Mouse (Mus musculus) E14TG2a.4 (cell line): ENCODE results near the gene Malrd1.

ENCODE experiments used
- H3K27me3 ChIP-seq: 2 replicates; pipeline ENCODE4 v1.6.1; 2014; ENCODE audit warnings: low read length, control low read depth; ENCODE audit not compliant: insufficient read depth
- H3K36me3 ChIP-seq: 2 replicates; pipeline ENCODE4 v1.6.1; 2014; ENCODE audit warnings: low read length, control low read depth; ENCODE audit not compliant: insufficient read depth
- H3K4me1 ChIP-seq: replicated peaks from 2 replicates; pipeline ENCODE4 v1.6.1; 2014; ENCODE audit warnings: low read depth, low read length, control low read depth
- H3K4me3 ChIP-seq: replicated peaks from 2 replicates; pipeline ENCODE4 v1.5.1; 2014; ENCODE audit warnings: mild to moderate bottlenecking, low read length
- H3K9me3 ChIP-seq: 2 replicates; pipeline ENCODE4 v1.6.1; 2014; ENCODE audit warnings: low read length, control low read depth
- CTCF ChIP-seq: conservative IDR thresholded peaks from 2 replicates; pipeline ENCODE4 v1.5.1; 2014; ENCODE audit warnings: low read length
- NANOG ChIP-seq: IDR thresholded peaks from 2 replicates; pipeline ENCODE4 v1.6.1; 2014; ENCODE audit warnings: borderline replicate concordance, low read length, mixed read lengths
- POU5F1 ChIP-seq: IDR thresholded peaks from 2 replicates; pipeline ENCODE4 v1.6.1; 2014; ENCODE audit warnings: low read length, borderline replicate concordance

Gene Malrd1

DNA sequence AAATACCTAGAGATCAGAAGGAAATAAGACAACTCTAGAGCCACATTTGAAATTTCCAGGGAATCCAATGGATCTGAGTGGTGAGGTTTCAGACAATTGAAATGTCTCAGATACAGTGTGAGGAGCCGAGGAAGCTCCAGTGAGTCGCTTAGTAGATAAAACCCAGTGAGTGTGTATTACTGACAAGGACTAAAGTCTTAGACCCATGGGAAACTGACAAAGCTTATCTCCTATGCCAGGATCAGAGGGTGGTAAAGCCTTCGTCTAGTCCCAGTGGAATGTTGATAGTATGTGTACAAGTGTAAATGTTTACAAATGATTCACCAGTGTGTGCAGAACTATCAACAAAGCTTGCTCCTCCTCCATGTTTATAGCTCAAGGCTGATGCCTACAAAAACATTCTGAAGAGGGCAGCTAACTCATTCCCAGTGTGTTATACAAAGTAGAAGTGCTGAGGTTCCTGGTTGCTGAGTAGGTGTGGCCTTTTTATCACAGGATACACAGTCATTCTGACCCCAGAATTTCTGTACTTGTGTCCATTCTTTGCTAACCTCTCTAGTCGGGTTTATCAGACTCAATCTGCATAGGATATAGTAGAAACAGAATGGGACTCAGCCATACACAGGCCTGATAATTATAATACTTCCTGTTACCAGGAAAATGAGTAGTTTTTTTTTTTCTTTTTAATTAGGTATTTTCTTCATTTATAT is 218.9 kb downstream of the Malrd1 start:
- TF ChIP-seq CTCF (no peak), POU5F1 (no peak), NANOG (no peak)
- H3K4me3 ChIP-seq, result no peak overlapping the region
- no peaks in the 10 kb centered on the region for H3K36me3 ChIP-seq
- H3K27me3 ChIP-seq, result no peaks in the 10 kb centered on the region
- no peaks in the 10 kb centered on the region for H3K9me3 ChIP-seq
- no peaks in the 10 kb centered on the region for H3K4me1 ChIP-seq

DNA sequence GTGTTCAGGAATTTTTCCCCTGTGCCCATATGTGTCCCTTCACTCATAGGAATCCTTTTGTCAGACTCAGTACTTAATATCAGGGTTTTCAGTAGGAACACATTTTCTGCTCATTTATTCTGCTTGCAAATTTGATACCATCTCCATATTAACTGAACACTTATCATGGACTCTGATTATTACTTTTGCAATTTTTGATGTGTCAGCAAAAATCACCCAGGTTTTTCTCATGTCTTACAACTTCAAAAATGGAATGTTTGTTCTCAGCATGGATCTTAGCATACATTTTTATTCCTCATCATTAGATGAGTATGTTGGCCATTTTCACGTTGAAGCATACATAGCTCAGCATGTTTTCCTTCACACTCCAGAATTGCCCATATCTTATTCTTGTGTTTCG is 258.5 kb downstream of the Malrd1 start:
- peaks cover 8% of the 10 kb centered on the region; the same call in 1 of the 2 replicates for H3K9me3 ChIP-seq
- no peaks in the 10 kb centered on the region for H3K4me1 ChIP-seq
- H3K27me3 ChIP-seq, result no peaks in the 10 kb centered on the region
- no peak for TF ChIP-seq CTCF
- TF ChIP-seq NANOG, result no peak
- TF ChIP-seq POU5F1, result no peak
- no peak overlapping the region for H3K4me3 ChIP-seq
- H3K36me3 ChIP-seq, result no peaks in the 10 kb centered on the region

DNA sequence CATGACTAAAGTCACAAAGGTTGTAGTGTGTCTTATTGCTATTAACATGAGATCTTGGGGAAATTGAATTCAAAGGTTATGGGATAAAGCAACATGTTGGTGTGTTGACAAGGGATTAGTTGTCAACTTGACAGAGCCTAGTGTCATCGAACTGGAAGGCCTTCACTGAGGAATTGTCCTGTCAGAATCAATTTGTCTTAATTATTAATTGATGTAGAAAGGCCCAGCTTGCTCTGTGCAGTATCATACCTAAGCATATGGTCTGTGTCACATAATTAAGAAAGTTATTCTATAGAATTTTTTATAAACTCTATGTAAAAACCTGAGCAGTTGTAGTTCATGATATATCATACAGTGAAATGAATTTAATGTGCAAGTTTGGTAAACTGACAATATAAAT is 289.4 kb downstream of the Malrd1 start:
- Histone ChIP-seq H3K9me3 (no peaks in the 10 kb centered on the region), H3K27me3 (no peaks in the 10 kb centered on the region), H3K4me1 (no peaks in the 10 kb centered on the region), H3K4me3 (no peak overlapping the region), H3K36me3 (no peaks in the 10 kb centered on the region)
- no peak for TF ChIP-seq NANOG
- TF ChIP-seq POU5F1, result no peak
- no peak for TF ChIP-seq CTCF

DNA sequence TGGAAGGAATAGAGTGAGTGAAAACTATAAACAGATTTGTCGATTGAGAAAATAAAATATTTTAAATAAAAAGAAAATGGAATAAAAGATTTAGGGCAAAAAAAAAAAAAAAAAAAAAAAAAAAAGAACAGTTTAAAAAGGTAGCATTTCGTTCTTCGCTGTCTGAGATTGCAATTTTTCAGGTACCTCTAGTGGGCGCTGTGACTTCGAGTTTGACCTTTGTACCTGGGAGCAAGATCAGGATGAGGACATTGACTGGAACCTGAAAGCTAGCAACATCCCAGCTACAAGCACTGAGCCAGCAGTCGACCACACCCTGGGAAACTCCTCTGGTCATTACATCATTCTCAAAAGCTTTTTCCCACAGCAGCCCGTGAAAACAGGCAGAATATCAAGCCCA is 343.1 kb downstream of the Malrd1 start:
- Histone ChIP-seq H3K4me3 (no peak overlapping the region), H3K36me3 (no peaks in the 10 kb centered on the region), H3K27me3 (no peaks in the 10 kb centered on the region), H3K9me3 (no peaks in the 10 kb centered on the region), H3K4me1 (0 out of 2 replicates have a peak, but pooled peaks cover 2% of the 10 kb centered on the region)
- peak; percentile 84 for TF ChIP-seq CTCF
- no peak for TF ChIP-seq POU5F1

DNA sequence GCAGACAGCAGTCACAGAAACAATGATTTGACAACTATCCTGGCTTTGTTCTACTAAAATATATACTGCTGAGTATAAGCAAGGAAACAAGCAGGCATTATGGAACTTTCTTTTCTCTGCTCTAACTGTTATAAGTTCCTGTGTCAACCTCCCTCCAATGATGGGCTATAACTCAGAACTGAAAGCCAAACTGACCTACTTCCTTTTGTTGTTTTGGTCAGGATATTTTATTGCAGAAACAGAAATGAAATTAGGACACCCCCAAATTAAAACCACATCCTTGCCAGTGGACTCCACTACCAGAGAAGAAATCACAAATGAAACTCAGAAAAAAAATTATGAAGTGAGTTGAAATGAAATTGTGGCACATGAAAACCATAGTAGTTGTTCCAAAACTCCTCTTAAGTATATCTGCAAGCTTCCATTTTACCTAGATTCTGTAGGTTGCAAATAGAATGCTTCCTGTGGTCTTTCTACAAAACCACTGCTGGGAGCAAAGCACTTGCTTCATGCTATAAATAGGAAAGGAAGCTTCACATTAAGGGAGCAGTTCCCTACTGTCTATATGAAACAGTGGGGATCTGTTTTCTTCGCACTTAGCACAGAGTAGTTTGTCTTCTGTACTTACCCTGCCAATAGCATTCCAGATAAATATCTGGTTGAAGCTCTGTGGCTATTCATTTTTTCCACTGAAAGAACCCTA is 367.3 kb downstream of the Malrd1 start:
- no peak overlapping the region for H3K4me3 ChIP-seq
- no peaks in the 10 kb centered on the region for H3K9me3 ChIP-seq
- H3K4me1 ChIP-seq, result no peaks in the 10 kb centered on the region
- TF ChIP-seq POU5F1 (no peak), CTCF (no peak), NANOG (no peak)
- no peaks in the 10 kb centered on the region for H3K36me3 ChIP-seq
- no peaks in the 10 kb centered on the region for H3K27me3 ChIP-seq

DNA sequence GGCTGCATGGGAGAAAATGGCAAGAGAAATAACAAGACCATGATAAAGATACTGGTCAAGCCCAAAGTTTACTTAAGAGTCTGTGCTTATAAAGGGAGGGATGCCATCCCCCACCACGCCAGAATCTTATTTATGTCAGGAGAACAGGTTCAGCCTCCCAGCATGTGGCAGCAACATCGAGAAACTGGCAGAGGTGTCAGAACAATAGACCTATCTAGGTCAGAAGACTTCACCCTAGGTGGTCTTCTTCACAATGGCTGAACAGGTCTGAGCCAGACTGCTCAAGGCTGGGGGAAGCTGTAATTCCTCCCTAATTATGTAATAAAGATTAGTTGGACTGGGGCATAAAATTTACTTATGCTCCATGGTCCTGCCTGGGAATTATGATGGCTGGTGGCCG is 399.2 kb downstream of the Malrd1 start:
- Histone ChIP-seq H3K9me3 (peaks cover 4% of the 10 kb centered on the region; the same call in 1 of the 2 replicates), H3K36me3 (no peaks in the 10 kb centered on the region), H3K4me1 (peaks cover 44% of the 10 kb centered on the region), H3K4me3 (no peak overlapping the region), H3K27me3 (no peaks in the 10 kb centered on the region)
- TF ChIP-seq CTCF (no peak), NANOG (peak; percentile 63; the same call in 1 of the 2 replicates)

DNA sequence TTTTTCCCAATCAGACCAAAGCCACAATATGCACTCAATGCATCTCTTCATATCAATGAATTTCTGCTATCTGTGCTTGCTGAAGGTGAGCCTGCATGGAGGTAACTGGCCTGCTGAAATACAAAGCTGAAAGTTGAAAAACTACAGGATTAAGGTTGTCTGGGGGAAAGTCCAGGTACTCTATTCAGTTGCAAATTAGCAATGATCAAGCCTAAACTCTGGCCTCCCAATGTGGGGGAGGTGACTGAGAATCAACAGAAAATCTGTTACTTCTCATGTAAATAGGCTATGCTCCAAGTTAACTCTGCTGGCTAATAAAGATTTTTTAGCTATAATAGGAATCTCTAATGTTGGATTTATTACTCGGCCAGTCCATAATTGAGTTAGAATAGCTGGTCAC is 399.8 kb downstream of the Malrd1 start:
- H3K9me3 ChIP-seq, result peaks cover 4% of the 10 kb centered on the region; the same call in 1 of the 2 replicates
- TF ChIP-seq NANOG (peak; percentile 72; the same call in 1 of the 2 replicates), CTCF (no peak), POU5F1 (peak; percentile 77; the same call in 1 of the 2 replicates)

DNA sequence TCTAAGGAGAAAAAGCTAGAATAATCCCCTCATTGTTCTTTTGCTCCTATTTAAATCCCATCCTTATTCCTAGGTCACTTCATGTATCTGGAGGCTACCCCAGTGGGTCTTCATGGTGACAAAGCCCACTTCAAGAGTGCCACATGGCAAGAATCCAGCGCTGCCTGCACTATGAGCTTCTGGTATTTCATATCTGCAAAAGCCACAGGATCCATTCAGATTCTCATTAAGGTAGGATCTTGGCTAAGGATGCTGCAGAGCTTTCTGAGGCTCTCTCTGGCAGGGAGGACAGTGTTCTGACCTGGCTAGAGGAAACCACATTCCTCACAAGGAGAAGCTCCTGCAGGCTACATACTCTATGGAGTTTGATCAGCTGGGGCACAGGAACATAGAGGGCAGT is 405.2 kb downstream of the Malrd1 start:
- Histone ChIP-seq H3K36me3 (no peaks in the 10 kb centered on the region), H3K27me3 (no peaks in the 10 kb centered on the region), H3K4me3 (no peak overlapping the region), H3K4me1 (peaks cover 27% of the 10 kb centered on the region), H3K9me3 (no peaks in the 10 kb centered on the region)
- TF ChIP-seq CTCF (no peak), NANOG (no peak), POU5F1 (no peak)

More for the DNA sequence above, 399.8 kb downstream of the Malrd1 start:
- Histone ChIP-seq H3K36me3 (no peaks in the 10 kb centered on the region), H3K4me3 (no peak overlapping the region), H3K27me3 (no peaks in the 10 kb centered on the region), H3K4me1 (peaks cover 44% of the 10 kb centered on the region)
